Mouse (Mus musculus): ENCODE measurements around the gene Btbd9. TPM values are rescaled to one million over a fixed set of nuclear protein-coding genes. Genes with fewer than 3 reads are reported as not detected.
A peak's percentile ranks its signal among the peaks of the same experiment; 100 is the strongest.

Gene Btbd9
- polyA plus RNA-seq, 1 experiment from 2014 or later, result 63.0 TPM

GRCm38 (mm10) chr17:30240659-30241058 lies 335.6 kb downstream of the Btbd9 start:
- Histone ChIP-seq H3K4me3 (no peak overlapping the region), H3K27me3 (ENCODE audit: low read depth, poor library complexity, severe bottlenecking) (no peaks in the 10 kb centered on the region), H3K36me3 (no peaks in the 10 kb centered on the region), H3K27ac (replicated peaks) (0 out of 2 replicates have a peak overlapping the region, but pooled peaks have one; percentile 24), H3K9me3 (replicated peaks) (no peaks in the 10 kb centered on the region), H3K4me1 (peaks cover 48% of the 10 kb centered on the region)
- WGBS, result 88% methylated on average over 4 of the region's 4 CpGs
- no peak for DNase-seq (ENCODE audit: low spot score)

GRCm38 (mm10) chr17:30239458-30239857 lies 336.8 kb downstream of the Btbd9 start:
- Histone ChIP-seq H3K27ac (replicated peaks) (0 out of 2 replicates have a peak overlapping the region, but pooled peaks have one; percentile 50), H3K27me3 (ENCODE audit: low read depth, poor library complexity, severe bottlenecking) (no peaks in the 10 kb centered on the region), H3K36me3 (no peaks in the 10 kb centered on the region), H3K4me3 (no peak overlapping the region), H3K4me1 (peaks cover 38% of the 10 kb centered on the region), H3K9me3 (replicated peaks) (no peaks in the 10 kb centered on the region)
- no peak for DNase-seq (ENCODE audit: low spot score)
- WGBS, result 87% methylated on average over 5 of the region's 5 CpGs

GRCm38 (mm10) chr17:30237600-30237999 lies 338.7 kb downstream of the Btbd9 start:
- Histone ChIP-seq H3K9me3 (replicated peaks) (no peaks in the 10 kb centered on the region), H3K27ac (replicated peaks) (no peak overlapping the region), H3K36me3 (no peaks in the 10 kb centered on the region), H3K4me3 (no peak overlapping the region), H3K27me3 (ENCODE audit: low read depth, poor library complexity, severe bottlenecking) (no peaks in the 10 kb centered on the region), H3K4me1 (peaks cover 31% of the 10 kb centered on the region)
- DNase-seq (ENCODE audit: low spot score), result no peak
- 89% methylated on average over 7 of the region's 7 CpGs for WGBS

- Histone ChIP-seq H3K27me3 (ENCODE audit: low read depth, poor library complexity, severe bottlenecking) (no peaks in the 10 kb centered on the region), H3K27ac (replicated peaks) (no peak overlapping the region), H3K4me3 (no peak overlapping the region), H3K9me3 (replicated peaks) (no peaks in the 10 kb centered on the region), H3K4me1 (peaks cover 24% of the 10 kb centered on the region), H3K36me3 (no peaks in the 10 kb centered on the region)
- 86% methylated on average over 6 of the region's 6 CpGs for WGBS
- DNase-seq (ENCODE audit: low spot score), result no peak
These were observed 339.7 kb downstream of the Btbd9 start for GRCm38 (mm10) chr17:30236611-30237010.

GRCm38 (mm10) chr17:30235380-30235779 lies 340.9 kb downstream of the Btbd9 start:
- no peaks in the 10 kb centered on the region for H3K36me3 ChIP-seq
- no peak for DNase-seq (ENCODE audit: low spot score)
- no peaks in the 10 kb centered on the region for H3K27me3 ChIP-seq (ENCODE audit: low read depth, poor library complexity, severe bottlenecking)
- no peak overlapping the region for H3K4me3 ChIP-seq
- H3K27ac ChIP-seq (replicated peaks), result no peak overlapping the region
- H3K9me3 ChIP-seq (replicated peaks), result no peaks in the 10 kb centered on the region
- 84% methylated on average over 4 of the region's 4 CpGs for whole genome bisulfite sequencing
- H3K4me1 ChIP-seq, result peaks cover 20% of the 10 kb centered on the region

GRCm38 (mm10) chr17:30232698-30233097 lies 343.6 kb downstream of the Btbd9 start:
- peak; percentile 62 for DNase-seq (ENCODE audit: low spot score)

GRCm38 (mm10) chr17:30231483-30231882 lies 344.8 kb downstream of the Btbd9 start:
- Histone ChIP-seq H3K27me3 (ENCODE audit: low read depth, poor library complexity, severe bottlenecking) (no peaks in the 10 kb centered on the region), H3K9me3 (replicated peaks) (no peaks in the 10 kb centered on the region), H3K27ac (replicated peaks) (no peak overlapping the region), H3K4me1 (peaks cover 33% of the 10 kb centered on the region), H3K4me3 (no peak overlapping the region), H3K36me3 (no peaks in the 10 kb centered on the region)
- no peak for DNase-seq (ENCODE audit: low spot score)
- 84% methylated on average over 1 of the region's 1 CpGs for WGBS

More at GRCm38 (mm10) chr17:30232698-30233097, 343.6 kb downstream of the Btbd9 start:
- H3K36me3 ChIP-seq, result no peaks in the 10 kb centered on the region
- 48% methylated on average over 4 of the region's 4 CpGs for WGBS
- H3K27ac ChIP-seq (replicated peaks), result no peak overlapping the region
- no peaks in the 10 kb centered on the region for H3K27me3 ChIP-seq (ENCODE audit: low read depth, poor library complexity, severe bottlenecking)
- no peaks in the 10 kb centered on the region for H3K9me3 ChIP-seq (replicated peaks)
- no peak overlapping the region for H3K4me3 ChIP-seq
- H3K4me1 ChIP-seq, result peaks cover 31% of the 10 kb centered on the region

- Histone ChIP-seq H3K4me3 (no peak overlapping the region), H3K27ac (replicated peaks) (no peak overlapping the region), H3K36me3 (no peaks in the 10 kb centered on the region), H3K27me3 (ENCODE audit: low read depth, poor library complexity, severe bottlenecking) (no peaks in the 10 kb centered on the region), H3K9me3 (replicated peaks) (no peaks in the 10 kb centered on the region), H3K4me1 (peaks cover 36% of the 10 kb centered on the region)
- WGBS, result 91% methylated on average over 4 of the region's 4 CpGs
- no peak for DNase-seq (ENCODE audit: low spot score)
These were observed 345.9 kb downstream of the Btbd9 start for GRCm38 (mm10) chr17:30230428-30230827.

GRCm38 (mm10) chr17:30228439-30229215 lies 347.7 kb downstream of the Btbd9 start:
- Histone ChIP-seq H3K27ac (replicated peaks) (no peak overlapping the region), H3K9me3 (replicated peaks) (no peaks in the 10 kb centered on the region), H3K36me3 (no peaks in the 10 kb centered on the region), H3K4me1 (peaks cover 54% of the 10 kb centered on the region), H3K4me3 (no peak overlapping the region), H3K27me3 (ENCODE audit: low read depth, poor library complexity, severe bottlenecking) (no peaks in the 10 kb centered on the region)
- DNase-seq (ENCODE audit: low spot score), result no peak
- 93% methylated on average over 10 of the region's 10 CpGs for WGBS

GRCm38 (mm10) chr17:30225030-30225740 lies 351.1 kb downstream of the Btbd9 start:
- DNase-seq (ENCODE audit: low spot score), result peak; percentile 49
- 43% methylated on average over 5 of the region's 5 CpGs for WGBS
- Histone ChIP-seq H3K4me1 (peaks cover 69% of the 10 kb centered on the region), H3K27ac (replicated peaks) (peak overlapping the region; percentile 79), H3K9me3 (replicated peaks) (no peaks in the 10 kb centered on the region), H3K27me3 (ENCODE audit: low read depth, poor library complexity, severe bottlenecking) (no peaks in the 10 kb centered on the region), H3K4me3 (no peak overlapping the region), H3K36me3 (peaks cover under 1% of the 10 kb centered on the region; the same call in 1 of the 2 replicates)

- Histone ChIP-seq H3K4me1 (peaks cover 60% of the 10 kb centered on the region), H3K4me3 (no peak overlapping the region), H3K27me3 (ENCODE audit: low read depth, poor library complexity, severe bottlenecking) (no peaks in the 10 kb centered on the region), H3K36me3 (peaks cover 23% of the 10 kb centered on the region), H3K27ac (replicated peaks) (peak overlapping the region; percentile 79), H3K9me3 (replicated peaks) (no peaks in the 10 kb centered on the region)
- DNase-seq (ENCODE audit: low spot score), result no peak
- WGBS, result 74% methylated on average over 12 of the region's 12 CpGs
These were observed 353.5 kb downstream of the Btbd9 start for GRCm38 (mm10) chr17:30222837-30223236.

GRCm38 (mm10) chr17:30222361-30222760 lies 353.9 kb downstream of the Btbd9 start:
- H3K27ac ChIP-seq (replicated peaks), result peak overlapping the region; percentile 69
- DNase-seq (ENCODE audit: low spot score), result no peak
- 80% methylated on average over 11 of the region's 11 CpGs for WGBS

GRCm38 (mm10) chr17:30221677-30222076 lies 354.6 kb downstream of the Btbd9 start:
- DNase-seq (ENCODE audit: low spot score), result no peak
- WGBS, result 80% methylated on average over 14 of the region's 14 CpGs
- Histone ChIP-seq H3K4me3 (no peak overlapping the region), H3K4me1 (peaks cover 59% of the 10 kb centered on the region), H3K27ac (replicated peaks) (peak overlapping the region; percentile 69), H3K27me3 (ENCODE audit: low read depth, poor library complexity, severe bottlenecking) (no peaks in the 10 kb centered on the region), H3K9me3 (replicated peaks) (no peaks in the 10 kb centered on the region), H3K36me3 (peaks cover 25% of the 10 kb centered on the region)

More at GRCm38 (mm10) chr17:30222361-30222760, 353.9 kb downstream of the Btbd9 start:
- H3K9me3 ChIP-seq (replicated peaks), result no peaks in the 10 kb centered on the region
- peaks cover 25% of the 10 kb centered on the region for H3K36me3 ChIP-seq
- peaks cover 60% of the 10 kb centered on the region for H3K4me1 ChIP-seq
- no peaks in the 10 kb centered on the region for H3K27me3 ChIP-seq (ENCODE audit: low read depth, poor library complexity, severe bottlenecking)
- H3K4me3 ChIP-seq, result no peak overlapping the region
